Mouse (Mus musculus) midbrain, embryonic 15.5 days (tissue): ENCODE measurements around the gene Gria2. TPM values are rescaled to one million over a fixed set of nuclear protein-coding genes. Genes with fewer than 3 reads are reported as not detected.

Source experiments
- ATAC-seq: fragments of 200-750 bp; cut with Nextera tagmentation; replicated peaks from 2 replicates; pipeline ENCODE4 v1.8.0; 2017; ENCODE audit warnings: moderate TSS enrichment
- H3K27ac ChIP-seq: fragments of 300-500 bp; sonication (generic); 2 replicates; pipeline ENCODE4 v1.5.1; 2015; ENCODE audit warnings: mild to moderate bottlenecking, inconsistent platforms
- H3K27me3 ChIP-seq: fragments of 300-500 bp; sonication (generic); replicated peaks from 2 replicates; pipeline ENCODE4 v1.6.1; 2015; ENCODE audit warnings: inconsistent platforms
- H3K36me3 ChIP-seq: fragments of 300-500 bp; sonication (generic); replicated peaks from 2 replicates; pipeline ENCODE4 v1.6.1; 2015; ENCODE audit warnings: inconsistent platforms
- H3K4me1 ChIP-seq: fragments of 300-500 bp; sonication (generic); 2 replicates; pipeline ENCODE4 v1.6.1; 2015; ENCODE audit warnings: inconsistent platforms
- H3K4me2 ChIP-seq: fragments of 300-500 bp; sonication (generic); 2 replicates; pipeline ENCODE4 v1.6.1; 2015; ENCODE audit warnings: inconsistent platforms, mild to moderate bottlenecking, moderate library complexity
- H3K4me3 ChIP-seq: fragments of 300-500 bp; sonication (generic); 2 replicates; pipeline ENCODE4 v1.5.1; 2015; ENCODE audit warnings: mild to moderate bottlenecking, inconsistent platforms
- H3K9ac ChIP-seq: fragments of 300-500 bp; sonication (generic); 2 replicates; pipeline ENCODE4 v1.6.1; 2015; ENCODE audit warnings: mild to moderate bottlenecking, inconsistent platforms
- H3K9me3 ChIP-seq: fragments of 300-500 bp; sonication (generic); 2 replicates; pipeline ENCODE4 v1.6.1; 2016; ENCODE audit warnings: inconsistent platforms
- WGBS: fragments of 180-500 bp; shearing (Covaris S2); methylation state at CpG from one replicate; pipeline ENCODE4 v1.1.7; 2015; ENCODE audit warnings: mixed read lengths; 5-methylcytosine and 5-hydroxymethylcytosine counted together
- microRNA-seq: library from miRNA; unstranded; fragments of <30 nt; microRNA quantifications from one replicate; pipeline ENCODE4, GENCODE M21; 2016
- polyA plus RNA-seq: library from polyadenylated mRNA; unstranded; fragments of >200 nt; fragmentation: Nextera tagmentation; extraction: Ambion mirVana; gene quantifications from 2 replicates; pipeline ENCODE4 v1.2.1, GENCODE M21; 2015

The Gria2 gene
- polyA plus RNA-seq, 1 experiment from 2014 or later, result 222 TPM

GRCm38 (mm10) chr3:80661838-80662237, 140.8 kb downstream of the Gria2 start:
- Histone ChIP-seq H3K27me3 (no peaks in the 10 kb centered on the region), H3K36me3 (no peaks in the 10 kb centered on the region), H3K27ac (no peak overlapping the region), H3K4me1 (0 out of 2 replicates have a peak, but pooled peaks cover 2% of the 10 kb centered on the region), H3K9ac (no peak overlapping the region), H3K9me3 (no peaks in the 10 kb centered on the region), H3K4me2 (no peak overlapping the region), H3K4me3 (no peak overlapping the region)
- ATAC-seq, result peak; percentile 50; the same call in 1 of the 2 replicates
- WGBS, result 47% methylated on average over 3 of the region's 3 CpGs

- H3K4me2 ChIP-seq, result no peak overlapping the region
- no peak for ATAC-seq
- 16% methylated on average over 5 of the region's 5 CpGs for WGBS
Measured at GRCm38 (mm10) chr3:80652213-80652612, 150.4 kb downstream of the Gria2 start.

More at GRCm38 (mm10) chr3:80652213-80652612, 150.4 kb downstream of the Gria2 start:
- no peaks in the 10 kb centered on the region for H3K4me1 ChIP-seq
- no peaks in the 10 kb centered on the region for H3K9me3 ChIP-seq
- no peak overlapping the region for H3K27ac ChIP-seq
- no peak overlapping the region for H3K9ac ChIP-seq
- H3K27me3 ChIP-seq, result no peaks in the 10 kb centered on the region
- H3K36me3 ChIP-seq, result no peaks in the 10 kb centered on the region
- no peak overlapping the region for H3K4me3 ChIP-seq

Small RNA genes lying within 50 kb of the gene (microRNA-seq; reads per million reads assigned to microRNA genes)
- gene Gm25749, result 0.92 reads per million

Other genes starting within 250 kb of the Gria2 start
- 29.6 and 30.1 TPM in 2 replicates for gene Glrb, start 110.8 kb upstream of the Gria2 start, polyA plus RNA-seq
- 4.0 and 4.2 TPM in 2 replicates for gene Pdgfc, start 233.6 kb upstream of the Gria2 start, polyA plus RNA-seq